ENCODE assay signal across 24 mouse cellular contexts in the genomic region with DNA sequence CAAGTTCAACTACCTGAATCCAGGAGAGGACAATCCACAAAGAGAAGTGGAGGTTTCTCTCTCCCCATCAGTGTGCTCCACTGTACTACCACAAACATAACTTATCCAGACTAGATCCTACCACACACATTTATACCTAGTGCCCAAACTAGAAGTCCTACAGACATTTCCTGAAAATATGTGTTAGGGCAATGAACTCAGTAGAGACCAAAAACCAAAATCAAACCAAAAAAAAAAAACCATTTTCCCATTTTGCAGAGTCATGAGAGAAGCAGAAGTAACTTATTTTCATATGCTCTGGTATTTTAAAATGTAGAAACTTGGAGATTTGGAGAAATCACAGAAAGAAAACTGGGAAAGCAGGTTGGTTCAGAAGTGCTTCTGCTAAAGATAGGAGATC.
DNase-seq lines count a peak whose midpoint lies in the region; ATAC-seq lines count a peak whose summit lies in the region.
"Had no signal": no experiment of that assay in that cellular context is flagged by ENCODE, and none has a peak within 500 bp of the region (broad histone marks: within the 10 kb centered on the region; RNA-seq: fewer than 3 reads in every experiment).

No protein-coding gene starts in this region.

- H3K4me1 ChIP-seq in forebrain, embryonic 10.5 days = no peaks in the 10 kb centered on the region
- H3K4me1 ChIP-seq: embryonic facial prominence, embryonic 12.5 days; embryonic facial prominence, embryonic 15.5 days; forebrain, embryonic 12.5 days; forebrain, embryonic 15.5 days; hindbrain, embryonic 10.5 days; hindbrain, embryonic 13.5 days; intestine, embryonic 15.5 days had no signal

- no peak overlapping the region for H3K4me3 ChIP-seq in forebrain, embryonic 10.5 days
- H3K4me3 ChIP-seq: embryonic facial prominence, embryonic 12.5 days; embryonic facial prominence, embryonic 15.5 days; forebrain, embryonic 12.5 days; forebrain, embryonic 15.5 days; hindbrain, embryonic 10.5 days; hindbrain, embryonic 13.5 days; intestine, embryonic 15.5 days had no signal

- no peaks in the 10 kb centered on the region for H3K36me3 ChIP-seq in forebrain, embryonic 10.5 days (replicated peaks)
- H3K36me3 ChIP-seq: embryonic facial prominence, embryonic 12.5 days; embryonic facial prominence, embryonic 15.5 days; forebrain, embryonic 12.5 days; forebrain, embryonic 15.5 days; G1E; hindbrain, embryonic 10.5 days; hindbrain, embryonic 13.5 days; intestine, embryonic 15.5 days had no signal

- no peak overlapping the region for H3K27ac ChIP-seq in forebrain, embryonic 10.5 days
- H3K27ac ChIP-seq: embryonic facial prominence, embryonic 12.5 days; embryonic facial prominence, embryonic 15.5 days; forebrain, embryonic 12.5 days; forebrain, embryonic 15.5 days; hindbrain, embryonic 10.5 days; hindbrain, embryonic 13.5 days; intestine, embryonic 15.5 days had no signal

- no peaks in the 10 kb centered on the region for H3K9me3 ChIP-seq in forebrain, embryonic 10.5 days
- H3K9me3 ChIP-seq: embryonic facial prominence, embryonic 12.5 days; embryonic facial prominence, embryonic 15.5 days; forebrain, embryonic 12.5 days; forebrain, embryonic 15.5 days; G1E; hindbrain, embryonic 10.5 days; hindbrain, embryonic 13.5 days; intestine, embryonic 15.5 days had no signal

- DNase-seq in 416B (ENCODE audit: low read depth) = peak; percentile 64
- no peak for DNase-seq in right cerebral cortex, postnatal 10 days (ENCODE audit: low spot score in 2 of 2)
- DNase-seq in forebrain, embryonic 10.5 days (ENCODE audit: extremely low spot score, low spot score) = no peak
- no peak for DNase-seq in left cerebral cortex, adult 9 months (ENCODE audit: low spot score in 2 of 2)
- DNase-seq: adrenal gland, postnatal 10 days; B cell, adult 2 months; cerebellum, adult 11-12 months; cerebellum, adult 9-10 months; cerebellum, postnatal 14 days; gastrocnemius, postnatal 36 days; heart, adult 11 months had no signal

- peak; percentile 43 for ATAC-seq in granulocyte monocyte progenitor cell, adult 5-6 weeks (replicated peaks; ENCODE audit: poor library complexity, severe bottlenecking)
- ATAC-seq in megakaryocyte, adult 5-6 weeks (ENCODE audit: poor library complexity, severe bottlenecking) = peak; percentile 61
- ATAC-seq: forebrain, embryonic 15.5 days; hindbrain, embryonic 16.5 days; intestine, embryonic 15.5 days; Patski had no signal

- no peaks in the 10 kb centered on the region for H3K27me3 ChIP-seq in forebrain, embryonic 10.5 days (ENCODE audit: poor library complexity, severe bottlenecking)
- H3K27me3 ChIP-seq: CH12.LX; embryonic facial prominence, embryonic 12.5 days; embryonic facial prominence, embryonic 15.5 days; forebrain, embryonic 12.5 days; forebrain, embryonic 15.5 days; hindbrain, embryonic 13.5 days; intestine, embryonic 15.5 days had no signal
